Mouse (Mus musculus) E14TG2a.4 (cell line): ENCODE data around the gene Bean1.

Experiments used
- CTCF ChIP-seq: conservative IDR thresholded peaks from 2 replicates; pipeline ENCODE4 v1.5.1; 2014; ENCODE audit warnings: low read length
- NANOG ChIP-seq: IDR thresholded peaks from 2 replicates; pipeline ENCODE4 v1.6.1; 2014; ENCODE audit warnings: borderline replicate concordance, low read length, mixed read lengths

DNA sequence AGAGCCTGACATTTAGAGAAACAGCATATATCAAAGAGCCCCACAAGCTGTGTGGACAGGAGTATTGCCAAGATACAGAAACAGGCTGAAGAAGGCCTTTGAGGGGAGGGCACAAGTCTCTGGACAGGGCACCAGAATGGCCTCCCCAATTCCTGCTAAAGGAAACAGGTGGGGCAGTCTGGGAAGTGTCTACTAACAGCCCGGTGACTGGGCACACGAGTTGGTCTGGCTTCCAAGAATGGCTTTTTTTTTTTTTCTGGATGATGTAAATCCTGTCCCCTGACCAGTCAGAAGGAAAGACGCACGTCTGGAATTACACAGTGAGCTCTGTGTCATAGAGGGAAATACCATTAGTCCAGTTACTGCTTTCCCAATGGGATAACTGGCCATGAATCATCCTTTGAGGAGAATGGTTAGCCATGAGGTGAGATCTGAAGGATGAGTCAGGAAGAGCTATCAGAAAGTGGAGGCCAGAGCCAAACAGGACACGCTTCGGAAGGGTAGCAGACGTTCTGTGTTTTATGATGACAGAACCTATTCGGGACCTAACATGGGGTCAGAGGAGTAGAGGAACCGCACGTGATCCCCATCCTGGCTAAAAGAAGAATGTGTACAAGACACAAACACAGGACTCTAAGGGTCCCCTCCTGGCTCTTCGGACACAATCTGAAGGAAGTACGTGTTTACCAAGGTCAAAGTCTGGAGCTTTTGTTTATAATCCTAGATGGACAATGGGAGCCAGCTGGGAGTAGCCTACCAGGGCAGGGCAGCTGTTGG, 48.4 kb upstream of the Bean1 start:
- TF ChIP-seq NANOG (no peak), CTCF (no peak)
